Mouse (Mus musculus) cerebellum, adult 2 months (tissue): ENCODE results near the gene Epn3. TPM values are rescaled to one million over a fixed set of nuclear protein-coding genes. Genes with fewer than 3 reads are reported as not detected.

Experiments
- DNase-seq, 2 experiments: peaks; one replicate each; pipeline ENCODE4 v3.0.0; 2021
- H3K27ac ChIP-seq: fragments of 200-500 bp; 2 replicates; pipeline ENCODE4 v1.5.1; 2012; ENCODE audit warnings: low read length, control low read depth, inconsistent platforms; ENCODE audit not compliant: insufficient read depth
- H3K27me3 ChIP-seq: fragments of 200-500 bp; 2 replicates; pipeline ENCODE4 v1.6.1; 2012; ENCODE audit warnings: inconsistent platforms, mild to moderate bottlenecking, low read length, moderate library complexity; ENCODE audit not compliant: control insufficient read depth, insufficient read depth
- H3K4me1 ChIP-seq: fragments of 200-500 bp; 2 replicates; pipeline ENCODE4 v1.6.1; 2011; ENCODE audit warnings: low read length; ENCODE audit not compliant: control insufficient read depth, insufficient read depth
- H3K4me3 ChIP-seq: fragments of 200-500 bp; replicated peaks from 2 replicates; pipeline ENCODE3; 2011; ENCODE audit warnings: mild to moderate bottlenecking, low read depth, low read length, control low read depth; ENCODE audit not compliant: insufficient read depth
- CTCF ChIP-seq: fragments of 200-500 bp; IDR thresholded peaks from 2 replicates; pipeline ENCODE4 v1.5.1; 2011; ENCODE audit warnings: low read depth, mild to moderate bottlenecking, control low read depth, low read length, moderate library complexity, borderline replicate concordance; ENCODE audit not compliant: insufficient read depth
- POLR2A ChIP-seq: fragments of 200-500 bp; IDR thresholded peaks from 2 replicates; pipeline ENCODE4 v1.6.1; 2011; ENCODE audit warnings: low read length, control low read depth, borderline replicate concordance; ENCODE audit not compliant: insufficient read depth
- WGBS: fragments of 180-500 bp; shearing (Covaris S2); methylation state at CpG from one replicate; pipeline ENCODE4 v1.1.7; 2018; 5-methylcytosine and 5-hydroxymethylcytosine counted together
- polyA plus RNA-seq: library from polyadenylated mRNA; depleted of rRNA; stranded (reverse); fragments of >200 nt; gene quantifications from 2 replicates; pipeline ENCODE4 v1.2.3, GENCODE M21; 2012

Epn3 gene
- polyA plus RNA-seq, 1 experiment, result 31.1 TPM

DNA sequence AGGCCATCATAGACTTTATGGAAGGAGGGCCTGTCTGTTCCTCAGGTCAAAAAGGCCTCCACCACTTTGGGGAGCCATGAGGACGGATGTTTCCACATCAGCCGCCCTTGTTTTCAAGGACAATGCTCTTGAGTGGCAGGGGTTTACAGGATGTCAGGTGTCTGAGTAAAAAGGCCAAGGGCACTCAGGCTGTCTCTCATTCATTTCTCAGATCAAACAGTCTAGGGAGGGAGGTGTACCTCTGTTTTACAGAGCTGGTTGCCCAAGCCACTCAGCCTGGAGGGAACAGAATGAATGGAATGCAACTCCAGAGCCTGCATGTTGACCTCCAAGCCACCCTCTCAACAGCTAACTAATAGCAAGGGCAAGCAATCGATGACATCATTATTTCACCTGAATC lies 4.4 kb downstream of the Epn3 start:
- H3K27me3 ChIP-seq, result no peaks in the 10 kb centered on the region
- no peak overlapping the region for H3K4me3 ChIP-seq
- no peak for DNase-seq
- no peak overlapping the region for H3K27ac ChIP-seq
- H3K4me1 ChIP-seq, result peaks cover 13% of the 10 kb centered on the region
- 84% methylated on average over 3 of the region's 3 CpGs for WGBS
- no peak for TF ChIP-seq POLR2A
- no peak for TF ChIP-seq CTCF

- Histone ChIP-seq H3K4me3 (no peak overlapping the region), H3K4me1 (peaks cover 13% of the 10 kb centered on the region), H3K27ac (no peak overlapping the region), H3K27me3 (no peaks in the 10 kb centered on the region)
- WGBS, result 63% methylated on average over 7 of the region's 7 CpGs
- DNase-seq, result no peak
- TF ChIP-seq POLR2A, result no peak
- no peak for TF ChIP-seq CTCF
These were observed 8.1 kb downstream of the Epn3 start for GRCm38 (mm10) chr11:94491749-94492099.

- Histone ChIP-seq H3K4me1 (peaks cover 13% of the 10 kb centered on the region), H3K27me3 (no peaks in the 10 kb centered on the region), H3K4me3 (no peak overlapping the region), H3K27ac (no peak overlapping the region)
- WGBS, result 31% methylated on average over 55 of the region's 55 CpGs
- peak; percentile 33 to 38 for DNase-seq
- TF ChIP-seq CTCF (no peak), POLR2A (no peak)
These were observed 8.6 kb downstream of the Epn3 start for GRCm38 (mm10) chr11:94491035-94491748.

- Histone ChIP-seq H3K27me3 (no peaks in the 10 kb centered on the region), H3K4me1 (peaks cover 16% of the 10 kb centered on the region), H3K4me3 (no peak overlapping the region), H3K27ac (no peak overlapping the region)
- no peak for TF ChIP-seq CTCF
- no peak for TF ChIP-seq POLR2A
- DNase-seq, result peak in 1 of 2 experiments; percentile 15
- 28% methylated on average over 4 of the region's 4 CpGs for WGBS
These were observed 10.0 kb downstream of the Epn3 start for GRCm38 (mm10) chr11:94489745-94490144.

- H3K27me3 ChIP-seq, result no peaks in the 10 kb centered on the region
- no peak overlapping the region for H3K4me3 ChIP-seq
- peaks cover 20% of the 10 kb centered on the region for H3K4me1 ChIP-seq
- peak; percentile 11 to 28 for DNase-seq
- TF ChIP-seq CTCF (no peak), POLR2A (no peak)
- no peak overlapping the region for H3K27ac ChIP-seq
- 74% methylated on average over 11 of the region's 11 CpGs for WGBS
These were observed 10.8 kb downstream of the Epn3 start for GRCm38 (mm10) chr11:94488767-94489533.

DNA sequence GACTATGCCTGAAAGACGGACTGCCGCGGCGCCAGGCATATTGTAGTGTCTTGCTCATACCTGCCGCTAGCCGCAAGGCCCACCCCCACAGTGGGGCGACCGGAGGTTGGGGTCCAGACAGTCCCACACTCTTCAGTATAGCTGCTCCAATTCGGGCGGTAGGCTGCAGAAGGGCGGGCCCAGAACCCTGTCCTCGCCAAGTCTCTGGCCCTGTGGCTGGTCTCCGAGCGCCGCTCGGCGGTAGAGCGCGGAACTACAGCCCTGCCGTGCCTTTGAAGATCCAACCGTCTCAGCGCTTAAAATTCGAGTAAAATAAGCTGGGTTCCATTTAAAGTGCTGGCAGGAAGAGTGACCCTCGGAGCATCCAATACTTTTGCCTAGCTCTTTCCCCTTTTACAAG lies 13.8 kb downstream of the Epn3 start, which contains the start of gene Spata20:
TSS of gene Spata20 (minus strand) at position 179 of the 400 bp plus-strand sequence.
- TF ChIP-seq POLR2A (no peak), CTCF (peak; percentile 95)
- 4% methylated on average over 24 of the region's 24 CpGs for WGBS

DNA sequence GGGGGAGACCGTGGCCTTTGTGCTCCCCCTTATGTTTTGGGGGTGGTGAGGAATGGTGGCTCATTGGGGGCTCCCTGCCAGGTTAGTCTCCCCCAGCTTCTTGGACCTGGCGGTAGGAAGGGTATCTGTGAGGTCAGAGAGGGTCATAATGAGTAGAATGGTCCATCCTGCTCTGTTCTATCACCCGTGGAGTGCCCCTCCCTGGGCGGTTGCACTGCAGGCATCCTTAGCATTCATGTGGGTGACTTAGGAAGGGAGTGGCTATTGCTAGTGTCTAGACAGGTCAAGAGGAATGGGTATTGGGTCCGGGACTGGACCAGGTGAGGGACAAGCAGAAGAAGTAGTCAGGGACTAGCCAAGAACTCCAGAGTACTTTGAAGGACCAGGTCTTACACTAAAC lies 14.6 kb downstream of the Epn3 start:
- H3K27ac ChIP-seq, result no peak overlapping the region
- no peak for TF ChIP-seq CTCF
- no peak for TF ChIP-seq POLR2A
- H3K27me3 ChIP-seq, result no peaks in the 10 kb centered on the region
- no peak for DNase-seq
- 90% methylated on average over 5 of the region's 5 CpGs for WGBS
- H3K4me3 ChIP-seq, result no peak overlapping the region
- H3K4me1 ChIP-seq, result peaks cover 23% of the 10 kb centered on the region

More for the DNA sequence above, 13.8 kb downstream of the Epn3 start, which contains the start of gene Spata20:
- H3K27ac ChIP-seq, result no peak within 1 kb of the TSS
- H3K4me3 ChIP-seq, result peak within 1 kb of the TSS; percentile 38
- peak; percentile 85 to 94 for DNase-seq
- H3K4me1 ChIP-seq, result peaks cover 23% of the 10 kb centered on the region
- no peaks in the 10 kb centered on the region for H3K27me3 ChIP-seq
